Mouse (Mus musculus): ENCODE measurements around the gene Ube2n. TPM values are rescaled to one million over a fixed set of nuclear protein-coding genes. Genes with fewer than 3 reads are reported as not detected.

Ube2n gene
- polyA plus RNA-seq, 1 experiment from 2014 or later = 409 TPM

- Histone ChIP-seq H3K4me2 (replicated peaks; ENCODE audit: low read depth, low read length) (no peak overlapping the region), H3K27ac (ENCODE audit: low read depth, low read length) (peak overlapping the region; percentile 57; the same call in 1 of the 2 replicates), H3K9me3 (ENCODE audit: control insufficient read depth, low read length) (no peaks in the 10 kb centered on the region), H3K27me3 (ENCODE audit: control insufficient read depth, insufficient read depth, low read length) (no peaks in the 10 kb centered on the region), H3K4me1 (ENCODE audit: control insufficient read depth, insufficient read depth, low read length) (peaks cover 19% of the 10 kb centered on the region; the same call in 1 of the 2 replicates), H3K36me3 (ENCODE audit: control insufficient read depth, insufficient read depth, low read length) (no peaks in the 10 kb centered on the region), H3K4me3 (ENCODE audit: low read length) (no peak overlapping the region), H3K9ac (ENCODE audit: low read depth, low read length) (no peak overlapping the region)
- 83% methylated on average over 3 of the region's 3 CpGs for WGBS
- ATAC-seq (ENCODE audit: low FRiP score, low TSS enrichment) = no peak
Measured at GRCm38 (mm10) chr10:95566786-95567185, 51.8 kb downstream of the Ube2n start.

GRCm38 (mm10) chr10:95567550-95567949, 52.6 kb downstream of the Ube2n start:
- H3K4me1 ChIP-seq (ENCODE audit: control insufficient read depth, insufficient read depth, low read length) = peaks cover 13% of the 10 kb centered on the region; the same call in 1 of the 2 replicates
- no peaks in the 10 kb centered on the region for H3K27me3 ChIP-seq (ENCODE audit: control insufficient read depth, insufficient read depth, low read length)
- H3K36me3 ChIP-seq (ENCODE audit: control insufficient read depth, insufficient read depth, low read length) = no peaks in the 10 kb centered on the region
- 21% methylated on average over 5 of the region's 5 CpGs for WGBS
- H3K4me2 ChIP-seq (replicated peaks; ENCODE audit: low read depth, low read length) = no peak overlapping the region
- H3K9me3 ChIP-seq (ENCODE audit: control insufficient read depth, low read length) = no peaks in the 10 kb centered on the region
- peak overlapping the region; percentile 57 for H3K27ac ChIP-seq (ENCODE audit: low read depth, low read length)
- no peak overlapping the region for H3K4me3 ChIP-seq (ENCODE audit: low read length)
- peak; percentile 43; the same call in 1 of the 2 replicates for ATAC-seq (ENCODE audit: low FRiP score, low TSS enrichment)
- no peak overlapping the region for H3K9ac ChIP-seq (ENCODE audit: low read depth, low read length)

- Histone ChIP-seq H3K9me3 (ENCODE audit: control insufficient read depth, low read length) (no peaks in the 10 kb centered on the region), H3K4me1 (ENCODE audit: control insufficient read depth, insufficient read depth, low read length) (peaks cover 13% of the 10 kb centered on the region; the same call in 1 of the 2 replicates), H3K4me3 (ENCODE audit: low read length) (no peak overlapping the region), H3K36me3 (ENCODE audit: control insufficient read depth, insufficient read depth, low read length) (no peaks in the 10 kb centered on the region), H3K9ac (ENCODE audit: low read depth, low read length) (no peak overlapping the region), H3K27ac (ENCODE audit: low read depth, low read length) (peak overlapping the region; percentile 59; the same call in 1 of the 2 replicates), H3K4me2 (replicated peaks; ENCODE audit: low read depth, low read length) (no peak overlapping the region), H3K27me3 (ENCODE audit: control insufficient read depth, insufficient read depth, low read length) (no peaks in the 10 kb centered on the region)
- ATAC-seq (ENCODE audit: low FRiP score, low TSS enrichment) = no peak
- WGBS = 55% methylated on average over 6 of the region's 6 CpGs
Measured at GRCm38 (mm10) chr10:95568016-95568415, 53.1 kb downstream of the Ube2n start.

- no peak overlapping the region for H3K4me3 ChIP-seq (ENCODE audit: low read length)
- 64% methylated on average over 2 of the region's 2 CpGs for WGBS
- peaks cover 13% of the 10 kb centered on the region; the same call in 1 of the 2 replicates for H3K4me1 ChIP-seq (ENCODE audit: control insufficient read depth, insufficient read depth, low read length)
- no peak overlapping the region for H3K4me2 ChIP-seq (replicated peaks; ENCODE audit: low read depth, low read length)
- no peaks in the 10 kb centered on the region for H3K9me3 ChIP-seq (ENCODE audit: control insufficient read depth, low read length)
- no peaks in the 10 kb centered on the region for H3K27me3 ChIP-seq (ENCODE audit: control insufficient read depth, insufficient read depth, low read length)
- no peak overlapping the region for H3K27ac ChIP-seq (ENCODE audit: low read depth, low read length)
- H3K9ac ChIP-seq (ENCODE audit: low read depth, low read length) = no peak overlapping the region
- ATAC-seq (ENCODE audit: low FRiP score, low TSS enrichment) = no peak
- H3K36me3 ChIP-seq (ENCODE audit: control insufficient read depth, insufficient read depth, low read length) = no peaks in the 10 kb centered on the region
Measured at GRCm38 (mm10) chr10:95569441-95569840, 54.5 kb downstream of the Ube2n start.

GRCm38 (mm10) chr10:95574994-95575393, 60.0 kb downstream of the Ube2n start:
- H3K4me1 ChIP-seq (ENCODE audit: control insufficient read depth, insufficient read depth, low read length) = peaks cover 5% of the 10 kb centered on the region; the same call in 1 of the 2 replicates
- H3K4me2 ChIP-seq (replicated peaks; ENCODE audit: low read depth, low read length) = no peak overlapping the region
- no peak overlapping the region for H3K27ac ChIP-seq (ENCODE audit: low read depth, low read length)
- no peak overlapping the region for H3K9ac ChIP-seq (ENCODE audit: low read depth, low read length)
- H3K36me3 ChIP-seq (ENCODE audit: control insufficient read depth, insufficient read depth, low read length) = no peaks in the 10 kb centered on the region
- no peaks in the 10 kb centered on the region for H3K27me3 ChIP-seq (ENCODE audit: control insufficient read depth, insufficient read depth, low read length)
- no peaks in the 10 kb centered on the region for H3K9me3 ChIP-seq (ENCODE audit: control insufficient read depth, low read length)
- H3K4me3 ChIP-seq (ENCODE audit: low read length) = no peak overlapping the region
- 70% methylated on average over 4 of the region's 4 CpGs for WGBS
- ATAC-seq (ENCODE audit: low FRiP score, low TSS enrichment) = no peak

GRCm38 (mm10) chr10:95575839-95576380, 61.0 kb downstream of the Ube2n start:
- H3K27me3 ChIP-seq (ENCODE audit: control insufficient read depth, insufficient read depth, low read length) = no peaks in the 10 kb centered on the region
- no peaks in the 10 kb centered on the region for H3K9me3 ChIP-seq (ENCODE audit: control insufficient read depth, low read length)
- H3K27ac ChIP-seq (ENCODE audit: low read depth, low read length) = no peak overlapping the region
- ATAC-seq (ENCODE audit: low FRiP score, low TSS enrichment) = no peak
- no peak overlapping the region for H3K4me2 ChIP-seq (replicated peaks; ENCODE audit: low read depth, low read length)
- no peak overlapping the region for H3K4me3 ChIP-seq (ENCODE audit: low read length)
- H3K9ac ChIP-seq (ENCODE audit: low read depth, low read length) = no peak overlapping the region
- no peaks in the 10 kb centered on the region for H3K36me3 ChIP-seq (ENCODE audit: control insufficient read depth, insufficient read depth, low read length)
- peaks cover 5% of the 10 kb centered on the region; the same call in 1 of the 2 replicates for H3K4me1 ChIP-seq (ENCODE audit: control insufficient read depth, insufficient read depth, low read length)
- 82% methylated on average over 10 of the region's 10 CpGs for WGBS

- Histone ChIP-seq H3K27me3 (ENCODE audit: control insufficient read depth, insufficient read depth, low read length) (no peaks in the 10 kb centered on the region), H3K4me1 (ENCODE audit: control insufficient read depth, insufficient read depth, low read length) (peaks cover 5% of the 10 kb centered on the region; the same call in 1 of the 2 replicates), H3K9ac (ENCODE audit: low read depth, low read length) (no peak overlapping the region), H3K4me3 (ENCODE audit: low read length) (no peak overlapping the region), H3K36me3 (ENCODE audit: control insufficient read depth, insufficient read depth, low read length) (no peaks in the 10 kb centered on the region), H3K9me3 (ENCODE audit: control insufficient read depth, low read length) (no peaks in the 10 kb centered on the region), H3K4me2 (replicated peaks; ENCODE audit: low read depth, low read length) (no peak overlapping the region), H3K27ac (ENCODE audit: low read depth, low read length) (no peak overlapping the region)
- WGBS = 51% methylated on average over 14 of the region's 14 CpGs
- no peak for ATAC-seq (ENCODE audit: low FRiP score, low TSS enrichment)
Measured at GRCm38 (mm10) chr10:95576876-95577566, 62.1 kb downstream of the Ube2n start.

GRCm38 (mm10) chr10:95577567-95577950, 62.6 kb downstream of the Ube2n start:
- no peak overlapping the region for H3K27ac ChIP-seq (ENCODE audit: low read depth, low read length)

GRCm38 (mm10) chr10:95585554-95585953, 70.6 kb downstream of the Ube2n start:
- Histone ChIP-seq H3K4me3 (ENCODE audit: low read length) (no peak overlapping the region), H3K27me3 (ENCODE audit: control insufficient read depth, insufficient read depth, low read length) (no peaks in the 10 kb centered on the region), H3K27ac (ENCODE audit: low read depth, low read length) (no peak overlapping the region), H3K4me1 (ENCODE audit: control insufficient read depth, insufficient read depth, low read length) (no peaks in the 10 kb centered on the region), H3K36me3 (ENCODE audit: control insufficient read depth, insufficient read depth, low read length) (no peaks in the 10 kb centered on the region), H3K9ac (ENCODE audit: low read depth, low read length) (no peak overlapping the region), H3K4me2 (replicated peaks; ENCODE audit: low read depth, low read length) (no peak overlapping the region), H3K9me3 (ENCODE audit: control insufficient read depth, low read length) (peaks cover 3% of the 10 kb centered on the region; the same call in 1 of the 2 replicates)
- no peak for ATAC-seq (ENCODE audit: low FRiP score, low TSS enrichment)
- 63% methylated on average over 6 of the region's 6 CpGs for WGBS

More at GRCm38 (mm10) chr10:95577567-95577950, 62.6 kb downstream of the Ube2n start:
- peaks cover 5% of the 10 kb centered on the region; the same call in 1 of the 2 replicates for H3K4me1 ChIP-seq (ENCODE audit: control insufficient read depth, insufficient read depth, low read length)
- H3K27me3 ChIP-seq (ENCODE audit: control insufficient read depth, insufficient read depth, low read length) = no peaks in the 10 kb centered on the region
- no peak overlapping the region for H3K4me2 ChIP-seq (replicated peaks; ENCODE audit: low read depth, low read length)
- 28% methylated on average over 4 of the region's 4 CpGs for WGBS
- no peak for ATAC-seq (ENCODE audit: low FRiP score, low TSS enrichment)
- H3K9me3 ChIP-seq (ENCODE audit: control insufficient read depth, low read length) = no peaks in the 10 kb centered on the region
- no peaks in the 10 kb centered on the region for H3K36me3 ChIP-seq (ENCODE audit: control insufficient read depth, insufficient read depth, low read length)
- H3K9ac ChIP-seq (ENCODE audit: low read depth, low read length) = no peak overlapping the region
- H3K4me3 ChIP-seq (ENCODE audit: low read length) = no peak overlapping the region
